Mouse (Mus musculus) olfactory bulb, adult 2 months (tissue): ENCODE data around the gene Jpt2. TPM values are rescaled to one million over a fixed set of nuclear protein-coding genes. Genes with fewer than 3 reads are reported as not detected.

ENCODE experiments used
- H3K27ac ChIP-seq: fragments of 200-500 bp; 2 replicates; pipeline ENCODE4 v1.5.1; 2012; ENCODE audit warnings: low read depth, low read length; ENCODE audit not compliant: insufficient read depth
- H3K4me1 ChIP-seq: fragments of 200-500 bp; 2 replicates; pipeline ENCODE4 v1.6.1; 2012; ENCODE audit warnings: low read length; ENCODE audit not compliant: control insufficient read depth, insufficient read depth
- H3K4me3 ChIP-seq: fragments of 200-500 bp; 2 replicates; pipeline ENCODE4 v1.5.1; 2012; ENCODE audit warnings: mild to moderate bottlenecking, low read depth, low read length, moderate library complexity; ENCODE audit not compliant: insufficient read depth
- CTCF ChIP-seq: fragments of 200-500 bp; IDR thresholded peaks from 2 replicates; pipeline ENCODE4 v1.5.1; 2012; ENCODE audit warnings: low read depth, mild to moderate bottlenecking, low read length, moderate library complexity; ENCODE audit not compliant: insufficient read depth
- POLR2A ChIP-seq: fragments of 200-500 bp; IDR thresholded peaks from 2 replicates; pipeline ENCODE4 v1.6.1; 2012; ENCODE audit warnings: mild to moderate bottlenecking, low read depth, low read length, moderate library complexity; ENCODE audit not compliant: insufficient read depth
- WGBS: fragments of 180-500 bp; shearing (Covaris S2); methylation state at CpG from one replicate; pipeline ENCODE4 v1.1.7; 2018; 5-methylcytosine and 5-hydroxymethylcytosine counted together
- polyA plus RNA-seq: library from polyadenylated mRNA; stranded (reverse); fragments of >200 nt; gene quantifications from 2 replicates; pipeline ENCODE4 v1.2.4, GENCODE M21; 2012; ENCODE audit warnings: low replicate concordance; ENCODE audit not compliant: missing spikeins, insufficient read depth, insufficient read length

The Jpt2 gene
- polyA plus RNA-seq, 1 experiment, result not detected

GRCm38 (mm10) chr17:24898041-24898854 is 62.2 kb downstream of the Jpt2 start:
- TF ChIP-seq CTCF (no peak), POLR2A (no peak)
- Histone ChIP-seq H3K4me3 (no peak overlapping the region), H3K4me1 (peaks cover 33% of the 10 kb centered on the region), H3K27ac (no peak overlapping the region)
- 76% methylated on average over 4 of the region's 4 CpGs for WGBS

DNA sequence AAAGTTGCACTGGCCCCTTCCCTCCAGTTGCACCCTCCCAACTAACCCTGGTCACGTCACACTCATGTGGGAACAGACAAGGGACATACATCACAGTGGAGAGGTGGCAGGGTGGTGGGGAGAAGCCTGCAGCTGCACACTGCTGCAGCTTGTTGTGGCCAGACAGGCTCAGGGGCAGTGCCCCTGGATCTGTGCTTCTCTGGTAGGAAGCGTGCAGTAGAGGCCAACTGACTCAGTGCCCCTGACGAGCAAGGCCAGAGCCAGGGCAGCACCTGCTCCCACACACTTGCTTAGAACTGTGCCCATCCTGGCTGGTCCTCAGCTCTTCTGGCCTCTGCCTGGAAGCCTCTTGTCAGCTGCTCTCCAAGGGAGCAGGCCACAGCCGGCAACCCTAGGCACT is 62.9 kb downstream of the Jpt2 start:
- TF ChIP-seq POLR2A (no peak), CTCF (no peak)
- 53% methylated on average over 4 of the region's 4 CpGs for WGBS
- Histone ChIP-seq H3K27ac (no peak overlapping the region), H3K4me3 (no peak overlapping the region), H3K4me1 (peaks cover 39% of the 10 kb centered on the region)

DNA sequence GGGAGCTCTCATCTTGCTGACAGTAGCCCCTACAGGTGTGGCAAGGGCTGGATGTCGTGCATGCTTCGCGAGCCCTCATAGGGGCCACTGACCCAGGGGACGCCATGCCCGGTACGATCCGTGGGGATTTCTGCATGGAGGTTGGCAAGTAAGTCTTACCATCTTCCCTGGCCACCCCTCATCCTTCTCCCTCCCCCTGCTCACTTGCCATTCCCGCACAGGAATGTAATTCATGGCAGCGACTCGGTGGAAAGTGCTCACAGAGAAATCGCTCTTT is 63.6 kb downstream of the Jpt2 start:
- H3K4me3 ChIP-seq, result peak overlapping the region; percentile 66
- peak overlapping the region; percentile 59 for H3K27ac ChIP-seq
- H3K4me1 ChIP-seq, result peaks cover 42% of the 10 kb centered on the region
- WGBS, result 9% methylated on average over 11 of the region's 11 CpGs
- TF ChIP-seq POLR2A, result no peak
- TF ChIP-seq CTCF, result no peak

- TF ChIP-seq POLR2A, result 0 out of 2 replicates have a peak, but pooled peaks have one; percentile 47
- TF ChIP-seq CTCF, result no peak
- peak within 1 kb of the TSS; percentile 59 for H3K27ac ChIP-seq
- H3K4me3 ChIP-seq, result peak within 1 kb of the TSS; percentile 66
- H3K4me1 ChIP-seq, result peaks cover 42% of the 10 kb centered on the region
- WGBS, result under 1% methylated on average over 49 of the region's 50 CpGs
Measured at GRCm38 (mm10) chr17:24896241-24896992, 64.1 kb downstream of the Jpt2 start, which contains the start of gene Nme3. Gene Nme3 (plus strand): TSS chr17:24896500.

DNA sequence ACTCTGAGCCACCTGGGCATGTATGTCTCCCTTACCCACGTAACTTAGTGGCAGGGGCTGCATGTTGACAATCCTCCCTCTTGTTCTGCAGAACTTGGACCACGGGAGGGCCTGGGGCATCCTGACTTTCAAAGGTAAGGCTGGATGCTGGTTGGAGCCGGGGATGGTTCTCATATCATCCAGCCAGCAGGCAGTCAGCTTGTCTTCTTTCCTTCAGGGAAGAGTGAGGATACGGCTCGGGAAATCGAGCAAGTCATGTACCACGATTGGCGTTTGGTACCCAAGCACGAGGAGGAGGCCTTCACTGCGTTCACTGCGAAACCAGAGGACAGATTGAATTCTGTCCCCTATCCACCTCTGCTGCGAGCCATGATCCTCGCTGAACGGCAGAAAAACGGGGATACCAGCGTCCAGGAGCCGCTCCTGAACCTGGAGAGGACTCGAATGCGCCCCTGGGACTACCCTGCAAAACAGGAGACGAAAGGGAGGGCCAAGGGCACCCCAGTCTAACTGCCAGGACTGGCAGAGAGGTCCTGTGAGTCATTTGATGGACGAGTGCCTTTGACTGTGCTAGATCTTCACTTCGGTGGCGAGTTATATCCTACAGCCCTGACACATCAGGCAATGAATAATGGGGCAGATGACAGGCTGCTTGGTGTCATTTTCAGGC is 64.8 kb downstream of the Jpt2 start:
- Histone ChIP-seq H3K4me1 (peaks cover 42% of the 10 kb centered on the region), H3K27ac (0 out of 2 replicates have a peak overlapping the region, but pooled peaks have one; percentile 13), H3K4me3 (peak overlapping the region; percentile 66)
- WGBS, result 7% methylated on average over 23 of the region's 23 CpGs
- TF ChIP-seq CTCF (no peak), POLR2A (no peak)

DNA sequence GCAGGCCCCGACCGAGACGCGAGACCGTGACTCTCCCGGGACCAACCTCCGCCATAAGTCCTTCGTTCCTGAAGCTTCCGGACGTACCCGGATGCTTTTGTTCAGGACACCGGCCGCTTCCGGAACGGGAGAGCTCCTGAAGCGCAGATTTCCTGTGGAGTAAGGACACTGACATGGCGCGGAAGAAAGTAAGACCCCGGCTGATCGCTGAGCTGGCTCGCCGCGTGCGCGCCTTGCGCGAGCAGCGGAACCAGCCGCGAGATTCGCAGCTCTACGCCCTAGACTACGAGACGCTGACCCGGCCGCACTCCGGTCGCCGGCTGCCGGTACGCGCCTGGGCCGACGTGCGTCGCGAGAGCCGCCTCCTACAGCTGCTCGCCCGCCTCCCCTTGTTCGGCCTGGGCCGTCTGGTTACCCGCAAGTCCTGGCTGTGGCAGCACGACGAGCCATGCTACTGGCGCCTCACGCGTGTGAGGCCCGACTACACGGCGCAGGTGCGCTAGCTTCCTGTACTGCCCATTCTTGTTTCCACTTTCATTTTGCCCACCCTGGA is 65.4 kb downstream of the Jpt2 start, which contains the start of the genes Eme2 and Mrps34:
TSS of gene Eme2 (minus strand) at position 93 of the 553 bp plus-strand sequence.
TSS of gene Mrps34 (plus strand) at position 122 of the 553 bp plus-strand sequence.
- Histone ChIP-seq H3K27ac (peak within 1 kb of the TSS; percentile 38; the same call in 1 of the 2 replicates), H3K4me1 (peaks cover 42% of the 10 kb centered on the region), H3K4me3 (peak within 1 kb of the TSS; percentile 66)
- whole genome bisulfite sequencing, result under 1% methylated on average over 62 of the region's 62 CpGs
- TF ChIP-seq POLR2A (peak; percentile 56; the same call in 1 of the 2 replicates), CTCF (0 out of 2 replicates have a peak, but pooled peaks have one; percentile 2)

DNA sequence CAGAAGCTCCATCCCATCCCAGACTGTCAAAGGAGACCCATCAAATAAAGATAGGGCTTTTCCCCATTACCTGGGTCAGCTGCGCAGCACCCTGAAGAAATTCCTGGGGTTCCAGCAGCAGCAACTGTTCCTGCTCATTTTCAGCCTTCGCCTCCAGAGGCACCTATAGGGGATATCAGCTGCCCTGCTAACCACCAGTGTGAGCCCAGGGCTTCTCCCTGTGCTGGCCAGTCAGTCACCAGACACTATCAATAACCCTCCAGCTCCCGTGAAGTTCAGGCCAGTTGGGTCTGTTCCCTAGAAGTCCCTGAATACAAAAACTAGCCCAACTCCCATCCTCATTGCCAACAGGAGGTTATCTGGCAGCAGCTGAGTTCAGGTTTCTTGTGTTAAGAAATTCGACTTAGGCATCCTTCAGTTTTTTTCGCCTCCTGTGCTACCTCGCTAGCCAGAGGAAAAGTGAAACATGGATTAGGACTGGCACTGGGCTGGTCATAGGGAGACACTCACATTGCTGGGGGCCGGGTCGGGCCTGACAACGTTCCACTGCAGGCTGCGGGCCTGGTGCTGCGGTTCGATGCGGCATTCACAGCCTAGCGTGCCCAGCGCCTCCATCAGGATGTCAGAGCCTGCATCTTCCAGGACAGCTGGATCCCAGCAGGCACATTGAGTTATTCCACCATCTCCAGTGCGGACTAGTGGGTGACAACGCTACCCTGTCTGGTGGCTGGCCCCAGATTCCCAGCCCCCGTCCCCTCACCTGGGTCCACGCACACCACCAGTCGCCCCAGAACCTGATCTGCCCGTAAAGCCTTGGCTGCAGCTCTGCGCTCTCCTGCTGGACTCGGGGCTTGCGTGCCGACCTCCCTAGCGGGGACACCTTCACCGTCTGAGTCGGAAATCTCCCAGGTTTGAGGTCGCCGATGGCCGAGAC is 66.2 kb downstream of the Jpt2 start:
- TF ChIP-seq CTCF, result 0 out of 2 replicates have a peak, but pooled peaks have one; percentile 5
- TF ChIP-seq POLR2A, result no peak; the same call in 1 of the 2 replicates
- 9% methylated on average over 31 of the region's 31 CpGs for WGBS
- peak overlapping the region; percentile 38; the same call in 1 of the 2 replicates for H3K27ac ChIP-seq
- H3K4me1 ChIP-seq, result peaks cover 46% of the 10 kb centered on the region
- H3K4me3 ChIP-seq, result peak overlapping the region; percentile 66

DNA sequence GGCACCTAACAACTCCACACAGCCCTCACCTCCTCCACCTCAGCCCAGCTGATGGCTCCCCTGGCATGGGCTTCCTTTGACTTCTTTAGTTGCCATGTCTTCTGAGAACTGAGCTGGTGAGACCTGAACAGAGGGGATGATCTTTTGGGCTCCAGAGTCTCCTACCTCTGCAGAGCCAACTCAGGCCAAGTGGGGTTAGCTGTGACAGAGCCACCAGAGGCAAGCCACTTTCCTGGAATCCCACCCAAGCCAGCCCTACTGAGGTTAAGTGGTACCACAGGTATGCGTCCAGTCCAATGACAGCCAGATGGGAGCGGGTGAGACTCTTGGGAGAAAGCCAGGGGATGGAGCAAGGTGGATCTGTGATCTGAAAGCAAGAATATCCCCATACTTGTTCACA is 67.2 kb downstream of the Jpt2 start:
- H3K27ac ChIP-seq, result no peak overlapping the region
- WGBS, result 91% methylated on average over 2 of the region's 2 CpGs
- no peak overlapping the region for H3K4me3 ChIP-seq
- TF ChIP-seq CTCF, result no peak
- peaks cover 41% of the 10 kb centered on the region for H3K4me1 ChIP-seq
